Mouse (Mus musculus): ENCODE data around the gene Zdhhc14. TPM values are rescaled to one million over a fixed set of nuclear protein-coding genes. Genes with fewer than 3 reads are reported as not detected.

Zdhhc14 gene
- total and polyA plus RNA-seq, 3 experiments = 0.34 to 1.3 (median 0.35) TPM

DNA sequence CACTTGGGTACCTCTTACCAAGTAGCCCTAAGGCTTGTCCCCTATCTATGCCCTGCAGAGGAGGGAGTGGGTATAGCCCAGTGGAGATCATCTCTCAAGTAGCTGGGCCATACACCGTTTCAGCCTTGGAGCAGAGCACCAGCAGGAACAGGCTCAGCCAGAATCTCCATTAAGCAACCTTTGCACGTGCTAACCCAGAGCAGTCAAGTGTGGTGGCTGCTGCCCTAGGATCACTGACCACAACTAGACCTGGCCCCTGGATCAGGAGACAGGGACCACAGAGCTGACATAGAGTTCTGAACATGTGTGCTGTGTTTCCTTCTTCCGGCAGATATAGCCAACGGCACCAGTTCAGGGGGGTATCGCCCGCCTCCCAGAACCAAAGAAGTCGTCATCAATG lies 193.0 kb downstream of the Zdhhc14 start:
- in situ Hi-C loops (cut with MboI; ENCODE audit: low pct_ligation_motif_present, low pct_unique_long_range_greater_than_20kb, low sequenced_read_pairs) = no loop called here
- Histone ChIP-seq H3K4me1 (ENCODE audit: control insufficient read depth in 1 of 2, insufficient read depth in 2 of 2) (no peaks in the 10 kb centered on the region), H3K9ac (ENCODE audit: insufficient read depth, low read depth) (no peak overlapping the region), H3K27ac (ENCODE audit: insufficient read depth, low read depth) (no peak overlapping the region), H3K4me2 (ENCODE audit: insufficient read depth, low read depth, poor library complexity, severe bottlenecking) (no peak overlapping the region), H3K36me3 (replicated peaks in 1 of 2; ENCODE audit: control insufficient read depth in 1 of 2, insufficient read depth in 1 of 2, low read length in 1 of 2) (no peaks in the 10 kb centered on the region), H3K27me3 (replicated peaks) (peaks cover 2% of the 10 kb centered on the region), H3K4me3 (replicated peaks in 1 of 3; ENCODE audit: low read depth in 2 of 3, low read length in 2 of 3, poor library complexity in 1 of 3) (no peak overlapping the region), H3K9me3 (replicated peaks; ENCODE audit: low read length) (no peaks in the 10 kb centered on the region), H3K79me2 (replicated peaks; ENCODE audit: control insufficient read depth, extremely low read depth, insufficient read depth, poor library complexity, severe bottlenecking) (no peaks in the 10 kb centered on the region)
- no peak for TF ChIP-seq MXI1 (IDR thresholded peaks at IDR 0.05; ENCODE audit: low read depth, low read length)
- DNase-seq (ENCODE audit: extremely low read depth) = no peak
- dilution Hi-C loops (cut with MboI; ENCODE audit: extremely low pct_ligation_motif_present, extremely low pct_unique_long_range_greater_than_20kb, low sequenced_read_pairs) = no loop called here

DNA sequence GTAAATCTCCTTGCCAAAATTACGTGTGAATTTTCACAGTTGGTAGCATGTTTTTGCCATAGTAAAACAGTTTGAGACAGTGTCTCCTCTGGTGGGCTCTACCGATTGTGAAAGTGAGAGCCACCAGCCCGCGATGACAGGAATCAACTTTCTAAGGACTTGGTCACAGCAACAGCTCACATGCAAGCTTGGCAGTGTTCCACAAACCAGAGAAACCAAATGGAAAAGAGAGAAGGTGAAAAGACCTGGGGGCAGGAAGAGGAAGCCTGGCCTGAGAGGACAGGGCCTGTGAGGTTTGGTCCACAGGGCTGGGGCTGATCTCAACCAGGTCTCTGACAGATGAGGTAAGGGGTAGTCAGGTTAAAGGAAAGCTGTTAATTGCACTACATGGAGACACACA lies 195.5 kb downstream of the Zdhhc14 start:
- no peak for DNase-seq (ENCODE audit: extremely low read depth)
- no peaks in the 10 kb centered on the region for H3K4me1 ChIP-seq (ENCODE audit: control insufficient read depth in 1 of 2, insufficient read depth in 2 of 2)
- H3K9ac ChIP-seq (ENCODE audit: insufficient read depth, low read depth) = no peak overlapping the region
- no peak overlapping the region for H3K27ac ChIP-seq (ENCODE audit: insufficient read depth, low read depth)
- in situ Hi-C loops (cut with MboI; ENCODE audit: low pct_ligation_motif_present, low pct_unique_long_range_greater_than_20kb, low sequenced_read_pairs) (no loop called here), dilution Hi-C loops (cut with MboI; ENCODE audit: extremely low pct_ligation_motif_present, extremely low pct_unique_long_range_greater_than_20kb, low sequenced_read_pairs) (no loop called here)
- H3K4me2 ChIP-seq (ENCODE audit: insufficient read depth, low read depth, poor library complexity, severe bottlenecking) = no peak overlapping the region
- H3K79me2 ChIP-seq (replicated peaks; ENCODE audit: control insufficient read depth, extremely low read depth, insufficient read depth, poor library complexity, severe bottlenecking) = no peaks in the 10 kb centered on the region
- no peaks in the 10 kb centered on the region for H3K9me3 ChIP-seq (replicated peaks; ENCODE audit: low read length)
- no peaks in the 10 kb centered on the region for H3K36me3 ChIP-seq (replicated peaks in 1 of 2; ENCODE audit: control insufficient read depth in 1 of 2, insufficient read depth in 1 of 2, low read length in 1 of 2)
- no peak overlapping the region for H3K4me3 ChIP-seq (replicated peaks in 1 of 3; ENCODE audit: low read depth in 2 of 3, low read length in 2 of 3, poor library complexity in 1 of 3)
- TF ChIP-seq IRF4 (IDR thresholded peaks at IDR 0.05; ENCODE audit: low read depth, low read length) (no peak), MYC (IDR thresholded peaks at IDR 0.05; ENCODE audit: low read depth, low read length) (no peak), PAX5 (IDR thresholded peaks at IDR 0.05; ENCODE audit: low read length) (no peak), CHD2 (IDR thresholded peaks at IDR 0.05; ENCODE audit: low read length) (no peak), RCOR1 (conservative IDR thresholded peaks at IDR 0.05; ENCODE audit: low read depth, low read length) (no peak), CHD1 (IDR thresholded peaks at IDR 0.05; ENCODE audit: low read depth, low read length) (no peak), ETS1 (conservative IDR thresholded peaks at IDR 0.05; ENCODE audit: low read depth, low read length) (no peak), MAZ (IDR thresholded peaks at IDR 0.05; ENCODE audit: low read depth, low read length) (no peak), JUND (conservative IDR thresholded peaks at IDR 0.05; ENCODE audit: low read depth, low read length) (no peak), MAFK (IDR thresholded peaks at IDR 0.05; ENCODE audit: insufficient replicate concordance, low read length) (no peak), ELF1 (IDR thresholded peaks at IDR 0.05; ENCODE audit: low read depth, low read length) (no peak), CTCF (conservative IDR thresholded peaks at IDR 0.05 in 1 of 2, IDR thresholded peaks at IDR 0.05 in 1 of 2; ENCODE audit: low read depth in 2 of 2, low read length in 2 of 2) (no peak), NRF1 (IDR thresholded peaks at IDR 0.05; ENCODE audit: low read depth, low read length) (no peak), ZKSCAN1 (IDR thresholded peaks at IDR 0.05; ENCODE audit: borderline replicate concordance, low read depth, low read length) (no peak), TBP (conservative IDR thresholded peaks at IDR 0.05; ENCODE audit: low read depth, low read length) (no peak), RAD21 (IDR thresholded peaks at IDR 0.05; ENCODE audit: low read depth, low read length) (no peak), USF1 (IDR thresholded peaks at IDR 0.05; ENCODE audit: low read depth, low read length) (no peak), E2F4 (IDR thresholded peaks at IDR 0.05; ENCODE audit: insufficient replicate concordance, low read depth, low read length) (no peak)
- no peaks in the 10 kb centered on the region for H3K27me3 ChIP-seq (replicated peaks)

Measured in CH12.LX (cell line).